Mouse (Mus musculus): ENCODE measurements around the gene Gm42417.

- no peak for TF ChIP-seq POLR2A (IDR thresholded peaks at IDR 0.05; ENCODE audit: control insufficient read depth, low read depth, low read length)
- TF ChIP-seq CTCF (IDR thresholded peaks at IDR 0.05; ENCODE audit: control insufficient read depth, insufficient read depth, insufficient replicate concordance, low read depth, low read length) = no peak
Measured at GRCm38 (mm10) chr1:36572709-36573108, 33.5 kb upstream of the Gm42417 start.
